Mouse (Mus musculus): ENCODE measurements around the gene 4922502D21Rik.
A peak's percentile ranks its signal among the peaks of the same experiment; 100 is the strongest.

4922502D21Rik gene

GRCm38 (mm10) chr6:129312499-129312898 lies 19.1 kb downstream of the 4922502D21Rik start:
- DNase-seq (ENCODE audit: low spot score in 2 of 2): no peak

GRCm38 (mm10) chr6:129304180-129304579 lies 27.4 kb downstream of the 4922502D21Rik start:
- no peak for DNase-seq (ENCODE audit: low spot score in 2 of 2)

- no peak for DNase-seq (ENCODE audit: low spot score in 2 of 2)
Observed at GRCm38 (mm10) chr6:129288708-129289107, 42.9 kb downstream of the 4922502D21Rik start.

- DNase-seq (ENCODE audit: low spot score in 2 of 2): peak in 1 of 2 experiments; percentile 63
Observed at GRCm38 (mm10) chr6:129284384-129285104, 47.1 kb downstream of the 4922502D21Rik start.

DNA sequence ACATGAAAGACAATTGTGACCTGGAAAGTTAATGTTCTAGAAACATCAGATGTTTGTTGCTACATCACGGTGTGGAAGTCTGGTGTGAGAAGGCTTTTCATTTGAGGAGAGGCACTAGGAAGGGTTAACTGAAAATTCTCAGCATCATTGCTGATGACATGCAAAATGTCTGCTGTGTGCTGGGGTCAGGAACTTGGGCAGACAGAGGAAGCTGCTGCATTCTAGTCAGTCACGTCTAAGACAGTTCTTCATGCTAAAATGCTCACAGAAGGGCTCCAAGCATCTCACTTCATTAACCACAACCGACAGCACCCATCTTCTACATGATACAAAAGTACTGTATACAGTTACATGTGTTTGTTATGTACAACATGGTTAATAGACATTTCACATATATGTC lies 48.3 kb downstream of the 4922502D21Rik start:
- no peak for DNase-seq (ENCODE audit: low spot score in 2 of 2)

DNA sequence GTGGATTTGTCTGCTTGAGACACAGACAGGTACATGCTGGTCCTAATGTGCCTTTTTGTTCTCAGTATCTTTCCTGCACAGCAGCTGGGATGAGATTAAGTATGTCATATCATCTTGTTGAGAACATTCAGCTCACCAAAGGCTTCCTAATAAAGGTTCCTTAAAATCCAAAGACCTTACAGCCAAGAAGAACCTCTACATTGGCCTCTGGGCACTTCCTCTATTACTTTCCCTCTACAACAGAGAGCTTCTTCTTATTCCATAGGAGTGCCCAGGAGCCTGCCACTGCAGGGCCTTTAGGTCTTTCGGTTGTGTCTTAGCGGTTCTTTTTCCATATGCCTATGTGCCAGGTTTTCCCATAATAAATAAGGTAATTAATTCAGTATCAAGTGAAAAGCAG lies 55.1 kb downstream of the 4922502D21Rik start:
- DNase-seq (ENCODE audit: low spot score in 2 of 2): no peak

DNA sequence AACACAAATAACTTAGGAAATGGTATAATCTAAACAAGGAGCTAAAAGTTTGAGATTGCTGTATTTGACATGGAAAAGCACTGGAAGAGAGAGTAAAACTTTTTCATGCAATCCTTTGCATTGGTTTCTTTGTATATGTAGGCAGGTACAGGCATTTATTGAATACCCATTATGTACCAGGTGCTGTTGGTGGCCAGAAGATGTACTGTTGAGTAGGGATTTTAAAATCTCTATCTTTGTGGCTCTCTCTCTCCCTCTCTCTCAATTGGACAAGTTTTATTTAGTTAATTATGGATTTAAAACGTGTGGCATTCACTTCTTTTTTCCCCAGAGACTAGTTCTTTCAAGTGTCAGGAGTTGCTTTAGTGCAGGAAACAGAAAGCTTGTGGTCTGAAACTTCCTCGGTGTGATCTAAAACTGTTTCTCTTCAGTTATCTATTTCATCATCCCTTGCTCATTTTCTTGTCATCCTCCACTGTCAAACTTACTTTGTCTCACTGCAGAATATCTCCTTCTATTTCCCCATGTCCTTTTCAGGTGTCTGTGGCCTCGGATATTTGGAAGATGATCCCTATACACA lies 55.9 kb downstream of the 4922502D21Rik start:
- no peak for DNase-seq (ENCODE audit: low spot score in 2 of 2)

- peak; percentile 18 to 59 for DNase-seq (ENCODE audit: low spot score in 2 of 2)
Observed at GRCm38 (mm10) chr6:129275220-129275619, 56.4 kb downstream of the 4922502D21Rik start, which contains the start of gene Cd69. Cd69 (minus strand) TSS chr6:129275436.

GRCm38 (mm10) chr6:129274476-129274875 lies 57.1 kb downstream of the 4922502D21Rik start:
- DNase-seq (ENCODE audit: low spot score in 2 of 2): no peak

- DNase-seq (ENCODE audit: low spot score in 2 of 2): peak in 1 of 2 experiments; percentile 14
Observed at GRCm38 (mm10) chr6:129273662-129274061, 57.9 kb downstream of the 4922502D21Rik start.

All from spleen, postnatal 10 days (tissue).